Mouse (Mus musculus): ENCODE results near the gene Ndufb2. TPM values are rescaled to one million over a fixed set of nuclear protein-coding genes. Genes with fewer than 3 reads are reported as not detected.

Gene Ndufb2
- total and polyA plus RNA-seq, 3 experiments = 80.0 to 144 TPM; not detected in 1

DNA sequence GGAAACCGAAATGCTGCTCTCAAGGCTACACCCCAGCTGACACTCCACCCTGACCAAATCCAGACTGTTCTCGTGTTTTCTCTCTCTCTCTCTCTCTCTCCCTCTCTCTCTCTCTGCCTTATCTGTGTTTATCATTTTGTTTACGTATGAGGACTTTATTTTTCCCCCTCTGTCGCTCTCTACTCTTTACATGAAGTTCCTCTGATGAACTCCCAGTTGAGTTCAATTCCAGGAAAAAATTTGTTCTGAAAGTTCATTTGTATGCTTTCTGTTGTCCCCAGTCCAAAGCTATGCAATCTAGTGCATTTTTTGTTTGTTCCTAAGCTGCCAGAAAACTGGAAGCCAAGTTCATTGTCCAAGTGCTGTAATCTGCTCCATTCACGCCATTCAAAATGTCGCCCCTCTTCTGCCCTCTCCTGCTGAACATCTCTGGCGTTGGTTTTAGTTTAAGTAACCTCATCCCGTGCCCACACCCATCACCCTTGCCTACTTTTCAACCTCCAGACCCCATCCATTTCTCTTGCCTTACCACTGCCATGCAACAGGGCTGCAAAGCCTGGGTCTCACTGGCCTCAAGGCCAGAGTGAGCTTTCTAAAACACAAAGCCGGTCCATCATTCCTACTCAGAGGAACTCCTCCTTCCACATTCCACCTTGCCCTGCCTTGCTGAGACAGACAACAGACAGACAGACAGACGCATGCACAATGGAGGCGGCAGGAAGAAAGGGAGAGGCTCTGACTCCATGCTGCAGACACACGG lies 37.3 kb upstream of the Ndufb2 start:
- Histone ChIP-seq H3K36me3 (ENCODE audit: control insufficient read depth in 1 of 2, insufficient read depth in 2 of 2, low read length in 2 of 2) (no peaks in the 10 kb centered on the region), H3K27me3 (ENCODE audit: control insufficient read depth in 1 of 2, insufficient read depth in 2 of 2, low read length in 2 of 2) (peaks cover 0 to 4% of the 10 kb centered on the region in 2 experiments; a peak in 3 of 4 replicates), H3K4me1 (ENCODE audit: control insufficient read depth in 1 of 2, insufficient read depth in 2 of 2, low read length in 2 of 2) (no peaks in the 10 kb centered on the region), H3K79me2 (ENCODE audit: control insufficient read depth, insufficient read depth, low read length, poor library complexity) (no peaks in the 10 kb centered on the region), H3K27ac (ENCODE audit: control insufficient read depth, low read depth, low read length) (no peak overlapping the region), H3K4me3 (ENCODE audit: control insufficient read depth in 1 of 2, insufficient read depth in 1 of 2, low read depth in 2 of 2, low read length in 2 of 2) (no peak overlapping the region), H3K9ac (ENCODE audit: control insufficient read depth, low read depth, low read length, poor library complexity, severe bottlenecking) (no peak overlapping the region), H3K9me3 (replicated peaks; ENCODE audit: insufficient read depth, low read length) (no peaks in the 10 kb centered on the region)
- no peak for DNase-seq (ENCODE audit: low read depth, low spot score)
- TF ChIP-seq TCF12 (IDR thresholded peaks at IDR 0.05; ENCODE audit: low read depth, low read length) (no peak), BHLHE40 (IDR thresholded peaks at IDR 0.05; ENCODE audit: borderline replicate concordance, low read depth, low read length) (no peak)

GRCm38 (mm10) chr6:39555648-39555945 lies 36.8 kb upstream of the Ndufb2 start:
- no peaks in the 10 kb centered on the region for H3K36me3 ChIP-seq (ENCODE audit: control insufficient read depth in 1 of 2, insufficient read depth in 2 of 2, low read length in 2 of 2)
- no peak overlapping the region for H3K4me3 ChIP-seq (ENCODE audit: control insufficient read depth in 1 of 2, insufficient read depth in 1 of 2, low read depth in 2 of 2, low read length in 2 of 2)
- TF ChIP-seq POLR2AphosphoS5 (IDR thresholded peaks at IDR 0.05; ENCODE audit: borderline replicate concordance, low read depth, low read length) (no peak), ETS1 (IDR thresholded peaks at IDR 0.05; ENCODE audit: low read depth, low read length) (no peak), USF1 (IDR thresholded peaks at IDR 0.05; ENCODE audit: low read depth, low read length) (no peak), E2F4 (IDR thresholded peaks at IDR 0.05; ENCODE audit: borderline replicate concordance, low read depth, low read length) (no peak), MYB (IDR thresholded peaks at IDR 0.05; ENCODE audit: low read depth, low read length) (no peak), MAX (IDR thresholded peaks at IDR 0.05; ENCODE audit: low read length) (no peak), ZC3H11A (IDR thresholded peaks at IDR 0.05; ENCODE audit: low read depth, low read length) (no peak), HCFC1 (IDR thresholded peaks at IDR 0.05; ENCODE audit: low read depth, low read length) (no peak), CTCF (IDR thresholded peaks at IDR 0.05 in 2 of 3, conservative IDR thresholded peaks at IDR 0.05 in 1 of 3; ENCODE audit: control insufficient read depth in 1 of 3, insufficient read depth in 1 of 3, low read depth in 2 of 3, low read length in 3 of 3, poor library complexity in 1 of 3, severe bottlenecking in 1 of 3) (no peak), MYC (IDR thresholded peaks at IDR 0.05; ENCODE audit: low read depth, low read length) (no peak), JUND (IDR thresholded peaks at IDR 0.05; ENCODE audit: low read depth, low read length) (no peak), TCF12 (IDR thresholded peaks at IDR 0.05; ENCODE audit: low read depth, low read length) (no peak), TBP (IDR thresholded peaks at IDR 0.05; ENCODE audit: low read depth, low read length) (no peak), ZMIZ1 (IDR thresholded peaks at IDR 0.05; ENCODE audit: low read depth, low read length) (no peak), RCOR1 (IDR thresholded peaks at IDR 0.05; ENCODE audit: low read depth, low read length) (no peak), SMC3 (IDR thresholded peaks at IDR 0.05; ENCODE audit: low read depth, low read length) (no peak), POLR2A (IDR thresholded peaks at IDR 0.05; ENCODE audit: control insufficient read depth in 1 of 2, insufficient read depth in 1 of 2, low read depth in 1 of 2, low read length in 2 of 2, poor library complexity in 1 of 2) (no peak), BHLHE40 (IDR thresholded peaks at IDR 0.05; ENCODE audit: borderline replicate concordance, low read depth, low read length) (no peak), USF2 (IDR thresholded peaks at IDR 0.05; ENCODE audit: borderline replicate concordance in 1 of 2, insufficient read depth in 1 of 2, low read depth in 1 of 2, low read length in 2 of 2) (no peak), CHD2 (IDR thresholded peaks at IDR 0.05; ENCODE audit: low read length) (no peak)
- H3K4me1 ChIP-seq (ENCODE audit: control insufficient read depth in 1 of 2, insufficient read depth in 2 of 2, low read length in 2 of 2) = no peaks in the 10 kb centered on the region
- peaks cover 0 to 4% of the 10 kb centered on the region in 2 experiments; a peak in 3 of 4 replicates for H3K27me3 ChIP-seq (ENCODE audit: control insufficient read depth in 1 of 2, insufficient read depth in 2 of 2, low read length in 2 of 2)
- no peak overlapping the region for H3K27ac ChIP-seq (ENCODE audit: control insufficient read depth, low read depth, low read length)
- H3K9me3 ChIP-seq (replicated peaks; ENCODE audit: insufficient read depth, low read length) = no peaks in the 10 kb centered on the region
- no peak overlapping the region for H3K9ac ChIP-seq (ENCODE audit: control insufficient read depth, low read depth, low read length, poor library complexity, severe bottlenecking)
- no peaks in the 10 kb centered on the region for H3K79me2 ChIP-seq (ENCODE audit: control insufficient read depth, insufficient read depth, low read length, poor library complexity)
- DNase-seq (ENCODE audit: low read depth, low spot score) = no peak
